Mouse (Mus musculus) mouse embryonic stem cell (cell line): Measurements from ENCODE around the gene Scarb1.

Source experiments
- in situ Hi-C, 2 experiments: fragments of 300-500 bp; cut with MboI; formaldehyde crosslinking; loops; 1 replicate in 1 of 2; 3 replicates in 1 of 2; pipeline ENCODE4 v1.14.3; 2019 to 2020; ENCODE audit warnings: low sequenced_read_pairs in 2 of 2, low pct_unique_long_range_greater_than_20kb in 1 of 2, mixed read lengths in 1 of 2; ENCODE audit not compliant: unreplicated experiment in 1 of 2

Gene Scarb1

GRCm38 (mm10) chr5:125266128-125266527 lies 74.8 kb downstream of the Scarb1 start:
- in situ Hi-C loops: loop anchor here in 1 of 2 experiments (25.0 kb wide), 1 partner anchor 354 kb away; no protein-coding TSS in a partner anchor

GRCm38 (mm10) chr5:125264700-125265099 lies 76.2 kb downstream of the Scarb1 start:
- in situ Hi-C loops: loop anchor here in 1 of 2 experiments (25.0 kb wide), 1 partner anchor 352 kb away; no protein-coding TSS in a partner anchor

- in situ Hi-C loops: loop anchor here in 1 of 2 experiments (25.0 kb wide), 1 partner anchor 350 kb away; no protein-coding TSS in a partner anchor
Observed at GRCm38 (mm10) chr5:125262578-125262977, 78.3 kb downstream of the Scarb1 start.

- in situ Hi-C loops: loop anchor here (10.0 to 25.0 kb wide), 2 partner anchors 342 to 349 kb away; no protein-coding TSS in a partner anchor
Observed at GRCm38 (mm10) chr5:125253917-125254316, 87.0 kb downstream of the Scarb1 start.

GRCm38 (mm10) chr5:125253448-125253847 lies 87.4 kb downstream of the Scarb1 start:
- in situ Hi-C loops: loop anchor here (10.0 to 25.0 kb wide), 2 partner anchors 341 to 349 kb away; no protein-coding TSS in a partner anchor

GRCm38 (mm10) chr5:125252664-125253063 lies 88.2 kb downstream of the Scarb1 start:
- in situ Hi-C loops: loop anchor here (10.0 to 25.0 kb wide), 2 partner anchors 340 to 348 kb away; no protein-coding TSS in a partner anchor

- in situ Hi-C loops: loop anchor here (10.0 to 25.0 kb wide), 2 partner anchors 340 to 347 kb away; no protein-coding TSS in a partner anchor
Observed at GRCm38 (mm10) chr5:125251885-125252615, 88.8 kb downstream of the Scarb1 start.

- in situ Hi-C loops: loop anchor here in 1 of 2 experiments (10.0 kb wide), 1 partner anchor 264 kb away; no protein-coding TSS in a partner anchor
Observed at GRCm38 (mm10) chr5:125249187-125249586, 91.7 kb downstream of the Scarb1 start.

- in situ Hi-C loops: loop anchor here in 1 of 2 experiments (10.0 kb wide), 1 partner anchor 262 kb away; no protein-coding TSS in a partner anchor
Observed at GRCm38 (mm10) chr5:125246711-125247110, 94.2 kb downstream of the Scarb1 start.

GRCm38 (mm10) chr5:125245534-125246151 lies 95.3 kb downstream of the Scarb1 start:
- in situ Hi-C loops: loop anchor here in 1 of 2 experiments (10.0 kb wide), 1 partner anchor 261 kb away; no protein-coding TSS in a partner anchor

- in situ Hi-C loops: loop anchor here in 1 of 2 experiments (10.0 kb wide), 1 partner anchor 260 kb away; no protein-coding TSS in a partner anchor
Observed at GRCm38 (mm10) chr5:125244825-125245533, 95.9 kb downstream of the Scarb1 start.

GRCm38 (mm10) chr5:125243928-125244327 lies 97.0 kb downstream of the Scarb1 start:
- in situ Hi-C loops: loop anchor here in 1 of 2 experiments (10.0 kb wide), 1 partner anchor 259 kb away; no protein-coding TSS in a partner anchor

GRCm38 (mm10) chr5:125242111-125242510 lies 98.8 kb downstream of the Scarb1 start:
- in situ Hi-C loops: loop anchor here in 1 of 2 experiments (10.0 kb wide), 1 partner anchor 257 kb away; no protein-coding TSS in a partner anchor

GRCm38 (mm10) chr5:125241627-125242026 lies 99.3 kb downstream of the Scarb1 start:
- in situ Hi-C loops: loop anchor here in 1 of 2 experiments (10.0 kb wide), 1 partner anchor 257 kb away; no protein-coding TSS in a partner anchor

GRCm38 (mm10) chr5:125240124-125240781 lies 100.6 kb downstream of the Scarb1 start:
- in situ Hi-C loops: loop anchor here in 1 of 2 experiments (10.0 kb wide), 1 partner anchor 255 kb away; no protein-coding TSS in a partner anchor

GRCm38 (mm10) chr5:125235874-125236273 lies 105.0 kb downstream of the Scarb1 start:
- in situ Hi-C loops: no loop called here

GRCm38 (mm10) chr5:125235398-125235797 lies 105.5 kb downstream of the Scarb1 start:
- in situ Hi-C loops: no loop called here

GRCm38 (mm10) chr5:125234399-125234798 lies 106.5 kb downstream of the Scarb1 start:
- in situ Hi-C loops: no loop called here
